Mouse (Mus musculus) E14TG2a.4 (cell line): ENCODE results near the gene Mios.

Experiments used
- CTCF ChIP-seq: conservative IDR thresholded peaks from 2 replicates; pipeline ENCODE4 v1.5.1; 2014; ENCODE audit warnings: low read length
- POU5F1 ChIP-seq: IDR thresholded peaks from 2 replicates; pipeline ENCODE4 v1.6.1; 2014; ENCODE audit warnings: low read length, borderline replicate concordance

DNA sequence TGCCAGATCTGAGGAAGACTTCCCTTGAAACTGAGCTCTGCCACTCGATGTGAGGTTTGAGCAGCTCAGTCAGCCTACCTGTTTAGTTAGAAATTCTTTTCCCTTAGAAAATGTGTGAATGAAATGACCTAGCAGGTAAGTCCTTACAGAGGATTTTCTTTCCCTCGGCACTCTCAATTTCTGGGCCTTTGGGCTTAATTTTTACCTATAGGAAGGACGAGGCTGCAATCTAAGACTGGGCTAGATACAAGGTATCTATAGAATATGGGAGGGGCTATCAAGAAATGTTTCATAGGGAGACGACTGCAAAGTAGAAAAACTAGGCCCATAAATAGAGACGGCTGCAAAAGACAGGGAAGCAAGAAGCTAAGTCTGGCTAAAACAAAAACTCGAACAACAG is 49.3 kb downstream of the Mios start:
- no peak for TF ChIP-seq CTCF
- TF ChIP-seq POU5F1 = no peak
